Mouse (Mus musculus) neural tube, embryonic 10.5 days (tissue): ENCODE data around the gene Fcgr3.

Experiments used
- DNase-seq: peaks from one replicate; pipeline ENCODE4 v3.0.0-alpha.2; 2017; ENCODE audit warnings: low spot score; ENCODE audit errors: extremely low spot score

Gene Fcgr3

DNA sequence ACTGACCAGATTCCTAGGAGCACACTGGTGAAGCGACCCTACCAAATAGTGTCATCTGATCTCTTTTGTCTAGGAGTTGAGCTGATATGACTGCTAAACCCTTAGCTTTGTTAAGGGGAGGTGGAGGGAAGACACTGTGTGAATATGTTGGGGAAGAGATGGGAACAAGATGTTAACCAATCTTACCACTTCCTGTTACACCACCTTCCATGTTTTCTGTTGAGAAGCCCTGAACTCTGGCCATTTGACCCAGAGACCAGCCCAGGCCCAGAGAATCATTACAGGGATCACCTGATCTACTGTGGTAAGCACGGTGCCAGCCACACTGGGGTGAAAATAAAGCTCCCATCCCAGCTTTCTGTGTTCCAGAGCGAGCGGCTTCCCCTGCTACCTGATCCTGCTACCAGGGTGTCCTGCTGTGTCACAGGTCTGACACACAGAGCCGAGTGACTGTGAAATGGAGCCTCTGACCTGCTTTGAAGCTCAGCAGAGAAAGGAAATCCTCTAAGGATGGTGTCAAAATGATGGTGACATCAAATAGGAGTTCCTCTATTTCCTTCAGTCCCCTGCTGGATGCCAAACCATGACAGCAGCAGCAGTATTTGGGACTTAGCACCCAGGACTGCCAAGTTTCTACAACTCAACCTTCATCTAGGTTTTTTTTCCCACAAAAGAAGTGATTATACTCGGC is 47.1 kb downstream of the Fcgr3 start:
- no peak for DNase-seq

DNA sequence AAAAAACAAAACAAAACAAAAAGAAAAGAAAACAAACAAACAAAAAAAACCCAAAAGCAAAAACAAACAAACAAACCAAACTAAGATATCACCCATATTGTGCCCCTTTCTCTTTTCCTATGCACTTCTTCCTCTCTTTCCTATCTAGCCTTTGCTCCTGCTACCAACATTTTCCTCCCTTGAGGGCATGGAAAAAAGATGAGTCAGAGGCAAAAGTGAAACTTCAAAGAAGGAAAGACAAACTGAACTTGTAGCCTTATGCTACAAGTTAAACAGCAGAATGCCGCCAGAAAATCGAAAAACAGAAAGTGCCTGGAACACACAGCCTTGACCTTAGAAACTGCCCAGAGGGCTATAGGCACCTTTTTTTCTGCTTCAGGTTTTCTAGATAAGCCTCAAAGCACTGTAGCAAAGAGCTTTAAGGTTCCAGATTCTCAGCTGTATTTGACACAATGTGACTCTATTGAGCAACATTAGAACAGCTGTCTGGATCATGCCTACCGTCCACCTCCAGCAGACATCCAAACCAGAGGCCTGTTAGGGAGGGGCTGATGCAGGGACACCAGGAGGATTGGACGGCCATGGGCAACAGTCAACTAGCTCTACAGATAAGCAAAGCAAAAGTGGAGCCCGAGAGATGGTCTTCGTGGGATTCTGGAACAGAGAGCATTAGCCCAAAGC is 47.9 kb downstream of the Fcgr3 start:
- DNase-seq: no peak

DNA sequence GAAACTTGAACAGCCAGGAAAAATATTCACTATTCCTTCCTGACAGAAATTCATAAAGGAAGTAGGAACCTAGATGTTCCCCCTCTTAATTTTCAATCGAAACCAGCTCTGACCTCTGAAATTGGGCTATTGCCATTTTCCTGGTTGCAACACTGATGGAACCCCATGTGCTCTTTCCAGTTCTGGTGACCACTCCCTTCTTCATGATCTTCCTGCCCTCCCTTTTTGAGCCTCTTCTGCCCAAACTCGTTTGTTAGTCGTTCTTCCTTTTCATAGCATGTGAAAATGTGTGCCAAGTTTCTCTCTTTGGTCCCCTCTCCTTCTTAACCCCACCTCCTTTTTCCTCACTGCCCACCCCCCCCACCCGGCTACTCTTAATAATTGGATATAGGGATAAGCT is 53.0 kb downstream of the Fcgr3 start:
- no peak for DNase-seq

GRCm38 (mm10) chr1:171006905-171007304 is 57.8 kb downstream of the Fcgr3 start:
- DNase-seq: no peak

GRCm38 (mm10) chr1:171006335-171006734 is 58.4 kb downstream of the Fcgr3 start:
- no peak for DNase-seq

GRCm38 (mm10) chr1:171005586-171005985 is 59.1 kb downstream of the Fcgr3 start:
- no peak for DNase-seq

GRCm38 (mm10) chr1:171005081-171005480 is 59.7 kb downstream of the Fcgr3 start:
- DNase-seq: no peak
